Mouse (Mus musculus) left cerebral cortex, adult 8-10 months (tissue): ENCODE measurements around the gene Adh5. TPM values are rescaled to one million over a fixed set of nuclear protein-coding genes. Genes with fewer than 3 reads are reported as not detected.

Source experiments
- DNase-seq, 2 experiments: peaks; one replicate each; pipeline ENCODE4 v3.0.0; 2022; ENCODE audit warnings: low spot score in 2 of 2
- total RNA-seq, 4 experiments: library from RNA; stranded (reverse); gene quantifications; 2 replicates each; pipeline ENCODE4 v1.2.4; 2022

Gene Adh5
- 10 to 100 TPM; 63.2 to 73.5 (median 70.0) TPM for total RNA-seq

DNA sequence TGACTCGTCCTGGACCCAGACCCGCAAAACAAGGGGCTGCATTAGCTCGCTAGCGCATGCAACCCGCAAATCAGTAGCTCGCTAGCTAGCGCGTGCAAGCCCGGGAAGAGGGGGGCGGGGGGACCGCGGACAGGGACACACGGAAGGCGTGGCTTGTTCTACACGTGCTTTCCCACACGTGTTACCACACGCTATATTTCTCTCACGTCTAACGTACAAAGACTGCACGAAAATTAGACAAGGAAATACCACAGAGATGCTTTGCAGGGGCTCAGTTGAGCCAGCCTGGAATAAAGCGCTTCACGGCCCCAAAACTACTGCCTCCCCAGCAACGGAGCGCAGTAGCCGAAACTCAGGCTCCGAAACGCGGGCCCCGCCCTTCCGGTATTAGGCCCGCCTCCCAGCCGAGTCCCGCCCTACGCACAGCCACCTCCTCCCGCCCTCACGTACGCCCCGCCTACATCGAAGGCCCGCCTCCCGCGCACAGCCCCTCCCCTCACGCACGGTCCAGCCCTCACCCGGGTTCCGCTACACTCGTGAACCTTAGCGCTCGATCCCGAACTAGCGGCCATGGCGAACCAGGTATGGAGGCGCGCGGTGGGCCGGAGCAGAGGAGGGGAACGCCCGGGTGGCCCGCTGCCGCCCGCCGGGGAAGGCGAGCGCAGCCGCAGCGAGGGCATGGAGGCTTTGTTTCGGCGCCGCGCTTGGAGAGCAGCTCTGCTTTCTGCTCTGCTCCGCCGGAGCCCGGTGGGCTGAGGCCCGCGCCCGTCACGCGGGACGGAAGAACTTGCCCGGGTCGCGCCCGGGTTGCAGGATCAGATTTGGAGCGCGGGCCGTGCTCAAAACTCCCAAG, at the start of gene Adh5:
TSS of gene Adh5 (plus strand) at position 482 of the 853 bp plus-strand sequence.
- peak; percentile 76 to 86 for DNase-seq

DNA sequence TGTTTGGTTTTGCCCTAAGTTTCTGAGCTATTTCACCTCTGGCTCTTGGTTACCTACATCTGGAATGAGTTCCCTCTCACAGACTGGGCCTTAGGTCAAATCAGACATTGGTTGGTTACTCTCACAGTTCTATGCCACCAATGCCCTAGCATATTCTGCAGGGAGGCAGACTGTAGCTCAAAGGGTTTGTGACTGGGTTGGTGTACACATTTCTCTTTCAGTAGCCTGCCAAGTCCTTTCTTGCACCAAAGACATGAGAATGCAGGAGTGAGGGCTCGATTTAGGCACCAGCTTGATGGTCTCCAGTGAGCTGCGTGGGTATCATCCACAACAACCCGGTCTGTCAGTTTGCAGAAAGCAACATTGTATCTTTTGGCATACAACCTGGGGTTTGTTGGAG, 38.0 kb upstream of the Adh5 start:
- DNase-seq, result no peak

DNA sequence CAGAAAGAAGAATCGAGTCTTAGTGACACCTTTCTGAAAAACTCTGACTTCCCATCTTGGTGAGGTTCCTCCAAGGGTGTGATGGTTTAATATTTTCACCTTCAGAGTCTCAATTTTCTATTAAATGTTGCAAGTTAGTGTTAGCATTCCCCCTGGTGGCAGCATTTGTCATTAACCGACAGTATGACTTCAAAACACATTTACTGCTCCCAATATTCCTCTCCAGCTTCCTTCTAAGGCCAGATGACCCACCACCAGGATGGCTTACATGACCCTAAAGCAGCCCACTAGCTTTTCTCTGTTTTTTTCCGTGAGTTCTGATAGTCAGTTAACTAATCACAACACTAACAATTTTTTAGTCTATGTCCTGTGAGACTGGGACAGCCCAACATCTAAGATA, 37.6 kb upstream of the Adh5 start:
- peak in 1 of 2 experiments; percentile 3 for DNase-seq

DNA sequence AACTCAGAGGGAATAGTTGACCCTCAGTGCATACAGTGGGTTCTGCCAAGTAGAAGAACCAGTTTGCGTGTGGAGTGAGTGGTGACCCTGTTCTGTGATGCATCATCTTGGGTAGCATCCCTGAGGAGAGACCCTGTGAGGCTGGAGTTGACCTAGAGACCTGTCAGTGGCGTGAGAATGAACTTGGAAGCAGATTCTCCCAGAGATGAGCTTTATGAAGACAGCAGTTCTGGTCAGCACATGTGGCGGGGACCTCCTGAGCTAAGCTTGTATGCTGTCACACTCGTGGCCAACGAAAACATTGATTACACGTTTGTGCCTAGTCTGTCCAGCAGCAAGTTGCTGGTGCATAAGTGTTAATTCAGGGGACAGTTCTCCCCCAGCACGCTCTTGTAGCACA, 37.1 kb upstream of the Adh5 start:
- no peak for DNase-seq

DNA sequence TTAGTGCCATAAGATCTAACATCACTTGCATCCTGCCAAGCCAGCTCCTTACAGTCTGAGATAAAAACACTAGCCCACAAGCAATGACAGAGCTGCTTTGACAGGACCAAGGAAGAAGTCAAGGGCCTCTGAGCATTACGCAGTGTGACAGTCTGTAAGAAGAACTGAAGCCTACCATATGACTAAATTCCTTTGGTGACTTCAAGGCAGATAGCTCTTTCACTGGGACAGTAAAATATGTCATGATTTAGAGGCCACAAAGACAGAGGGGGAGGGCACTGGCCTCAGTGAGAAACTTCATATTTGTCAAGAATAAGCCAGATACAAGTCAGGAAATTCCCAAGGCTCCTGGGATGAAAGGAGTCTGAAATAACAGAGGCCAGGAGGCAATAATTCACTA, 35.0 kb upstream of the Adh5 start:
- DNase-seq, result no peak

DNA sequence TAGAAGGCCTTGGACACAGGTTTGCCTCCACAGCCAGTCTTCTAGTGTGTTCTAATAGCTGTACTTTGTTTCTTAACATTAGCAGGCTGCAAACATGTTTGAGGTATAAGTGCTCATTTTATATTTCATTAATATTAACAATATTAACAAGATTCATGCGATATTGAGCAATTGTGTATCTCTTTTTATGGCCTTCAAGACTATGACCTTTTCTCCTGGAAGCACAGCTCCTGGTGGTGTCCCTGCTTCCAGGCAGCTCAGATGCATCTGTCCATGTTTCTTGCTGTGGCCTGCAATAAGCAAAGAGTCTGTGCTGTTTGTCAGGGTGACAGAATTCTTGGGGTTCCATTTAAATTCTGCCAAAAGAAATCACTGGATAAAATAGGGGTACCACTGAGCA, 33.3 kb upstream of the Adh5 start:
- DNase-seq, result no peak

DNA sequence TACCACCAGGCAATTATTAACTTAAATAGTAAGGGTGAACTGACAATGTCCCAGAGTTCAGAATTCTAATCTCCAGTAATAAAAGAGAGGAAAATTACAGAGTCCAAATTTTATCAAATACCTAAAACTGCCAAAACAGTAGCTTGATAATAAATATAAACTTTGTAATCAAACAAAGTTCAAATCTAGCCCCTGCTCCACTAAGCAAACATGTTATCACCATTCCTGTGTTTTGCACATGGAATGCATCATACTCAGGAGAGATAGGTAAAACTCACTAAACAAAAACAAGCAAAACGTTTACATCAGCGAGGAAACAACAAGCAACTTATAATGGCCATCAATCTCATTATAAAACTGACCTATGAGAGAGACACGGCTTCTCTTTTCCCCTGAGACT, 32.7 kb upstream of the Adh5 start:
- no peak for DNase-seq

DNA sequence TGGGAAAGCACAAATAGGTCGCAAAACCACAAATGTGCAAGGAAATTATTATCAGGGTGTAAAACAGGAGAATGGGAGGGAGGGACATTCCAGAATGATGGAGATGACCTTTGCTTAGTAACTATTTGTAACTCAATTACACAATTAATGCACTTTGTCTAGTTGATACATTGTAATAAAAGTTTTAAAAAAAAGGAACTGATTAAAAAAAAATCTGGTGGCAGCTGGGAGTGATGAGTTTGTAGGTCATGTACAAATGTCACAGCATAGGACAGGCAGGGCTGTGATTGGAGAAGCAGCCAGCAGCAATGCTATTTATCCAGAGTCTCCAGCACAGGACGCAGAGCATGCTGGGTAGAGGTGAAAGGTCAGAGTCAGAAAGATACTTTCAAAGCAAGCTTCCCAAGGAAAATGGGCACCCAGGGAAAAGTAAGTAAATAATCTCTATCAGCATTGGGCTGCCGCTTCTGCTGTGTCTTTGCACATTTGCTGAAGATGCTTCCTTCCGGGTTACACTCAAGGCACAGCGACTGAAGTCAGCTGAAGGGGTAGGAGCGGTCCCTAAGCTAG, 27.7 kb upstream of the Adh5 start, which contains the start of gene Adh4:
TSS of gene Adh4 (plus strand) at position 346 of the 570 bp plus-strand sequence.
- DNase-seq, result no peak

DNA sequence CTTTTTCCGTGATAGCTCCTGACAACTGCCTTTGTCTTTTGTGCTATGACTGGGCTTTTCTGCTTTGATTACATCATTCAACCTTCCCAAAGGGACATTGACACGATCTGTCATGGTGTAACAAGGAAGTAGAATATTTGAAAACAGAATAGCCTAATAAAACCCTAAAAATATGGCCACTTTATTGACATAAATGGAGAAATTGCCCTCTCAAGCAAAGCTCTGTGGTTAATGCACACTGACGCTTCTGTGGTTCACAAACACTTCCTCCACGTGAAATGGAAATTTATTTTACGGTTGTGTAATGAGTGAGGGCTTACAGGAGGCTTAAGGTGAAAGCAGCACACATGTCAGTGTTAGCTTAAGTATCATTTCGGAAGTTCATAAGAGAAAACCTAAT, 23.5 kb upstream of the Adh5 start:
- DNase-seq, result no peak

DNA sequence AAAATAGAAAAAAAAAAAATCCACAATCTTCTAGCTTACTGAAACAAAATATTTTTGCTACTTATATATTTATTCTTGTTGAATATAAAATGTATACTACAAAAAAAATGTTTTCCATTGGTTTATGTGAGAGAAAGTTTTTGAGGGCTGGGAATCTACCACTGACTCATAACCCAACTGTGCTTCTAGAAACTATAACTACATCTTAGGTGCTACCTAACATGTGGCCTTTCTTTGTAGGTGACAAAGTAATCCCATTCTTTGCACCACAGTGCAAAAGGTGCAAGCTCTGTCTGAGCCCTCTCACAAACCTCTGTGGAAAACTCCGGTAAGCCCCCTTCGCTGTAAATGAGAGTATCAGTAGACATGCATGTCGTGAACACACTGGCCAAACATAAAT, 22.5 kb upstream of the Adh5 start:
- no peak for DNase-seq

DNA sequence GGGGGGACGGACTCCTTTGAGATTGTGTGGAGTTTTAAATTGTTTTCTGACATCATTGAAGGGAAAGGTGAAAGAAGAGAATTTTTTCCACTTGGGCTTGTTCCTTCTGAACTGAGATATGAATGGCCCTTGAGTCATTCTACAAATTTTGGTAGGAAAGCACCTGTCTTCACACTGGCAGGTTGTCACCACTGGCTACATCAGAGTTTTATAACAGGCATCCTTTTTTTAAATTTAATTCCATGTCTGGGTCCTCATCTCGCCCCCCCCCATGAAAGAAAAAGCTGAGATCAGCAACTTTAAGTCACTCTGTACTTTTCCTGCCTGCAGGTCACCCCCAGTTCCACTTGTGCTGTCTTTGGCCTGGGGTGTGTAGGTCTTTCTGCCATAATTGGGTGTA, 19.2 kb upstream of the Adh5 start:
- no peak for DNase-seq

DNA sequence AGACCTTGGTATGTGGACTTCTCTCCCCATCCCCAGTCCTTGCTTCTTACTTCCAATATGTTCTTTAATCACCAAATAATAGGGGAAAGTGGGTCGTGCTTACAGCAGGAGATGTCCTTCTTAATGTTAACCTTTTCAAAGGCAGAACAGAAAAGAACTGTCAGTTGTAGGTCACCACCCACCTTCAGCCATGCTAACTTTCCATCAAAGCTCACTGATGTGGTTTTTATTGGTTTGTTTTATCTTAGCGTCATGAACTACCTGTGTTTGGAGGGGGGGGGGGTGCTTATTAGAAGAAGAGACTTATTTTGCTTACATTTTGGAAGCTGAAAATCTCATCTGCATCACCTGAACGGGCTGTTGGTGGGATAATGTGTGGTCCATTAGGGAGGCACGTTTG, 18.6 kb upstream of the Adh5 start:
- DNase-seq, result no peak

DNA sequence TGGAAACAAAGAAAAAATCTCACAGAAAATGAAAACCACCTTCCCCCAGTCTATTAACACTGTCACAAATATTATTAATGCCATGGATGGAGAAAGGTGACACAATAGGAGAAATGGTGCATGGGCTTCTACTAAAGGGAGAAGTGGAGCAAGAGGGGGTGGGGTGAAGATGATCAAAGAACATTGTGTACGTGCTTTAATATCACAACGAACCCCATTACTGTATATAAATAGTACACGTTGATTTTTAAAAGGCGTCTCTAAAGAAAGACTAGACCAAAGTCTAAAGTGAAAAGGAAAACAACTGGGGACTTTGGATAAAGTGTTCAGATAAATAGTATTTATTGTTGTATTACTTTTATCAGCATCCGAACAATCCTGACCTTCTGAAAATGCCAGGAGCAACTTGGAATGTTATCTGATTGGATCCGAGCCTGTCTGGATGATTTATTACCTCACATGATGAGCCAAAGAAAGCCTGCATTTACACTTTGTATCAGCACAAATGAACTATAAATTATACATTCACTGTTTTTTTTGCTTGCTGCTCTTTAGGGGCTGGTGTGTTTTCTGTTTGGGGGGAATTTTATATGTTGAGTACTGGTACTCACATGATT, 12.4 kb upstream of the Adh5 start:
- no peak for DNase-seq

DNA sequence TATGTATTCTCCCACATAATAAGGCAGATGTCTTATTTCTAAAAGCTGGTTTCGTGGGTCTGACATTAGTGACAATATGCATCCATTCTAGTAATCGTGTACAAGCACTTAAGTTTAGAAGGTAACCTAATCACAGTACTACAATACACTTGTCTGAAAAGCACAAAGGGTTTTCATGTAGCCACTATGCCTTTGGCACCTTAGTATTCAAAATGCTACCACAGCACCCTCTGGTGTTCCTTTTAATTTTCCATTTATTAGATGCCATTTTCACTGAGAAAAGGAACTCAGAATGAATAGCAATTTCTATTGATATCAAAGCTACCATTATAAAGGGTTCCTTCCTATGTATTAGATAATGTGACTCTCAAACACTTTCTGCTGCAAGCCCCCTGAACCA, 11.1 kb upstream of the Adh5 start:
- DNase-seq, result no peak

DNA sequence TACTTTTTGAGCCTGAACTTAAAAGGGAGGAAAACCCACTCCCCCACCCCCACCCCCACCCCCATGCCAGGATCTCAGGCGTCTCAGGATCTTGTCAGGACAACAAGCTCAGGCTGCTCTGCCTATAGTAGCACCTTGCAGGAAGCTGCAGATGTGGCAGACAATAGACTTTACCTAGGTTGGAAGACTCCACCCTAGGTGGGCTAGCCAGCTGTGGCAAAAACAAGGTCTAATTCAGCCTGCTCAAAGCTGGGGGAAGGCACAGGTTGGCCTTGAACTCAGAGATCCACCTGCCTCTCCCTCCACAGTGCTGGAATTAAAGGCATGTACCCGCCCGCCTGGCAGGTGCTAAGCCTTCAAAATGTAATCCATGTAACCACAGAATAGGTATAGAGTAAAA, 4.2 kb upstream of the Adh5 start:
- DNase-seq, result no peak

DNA sequence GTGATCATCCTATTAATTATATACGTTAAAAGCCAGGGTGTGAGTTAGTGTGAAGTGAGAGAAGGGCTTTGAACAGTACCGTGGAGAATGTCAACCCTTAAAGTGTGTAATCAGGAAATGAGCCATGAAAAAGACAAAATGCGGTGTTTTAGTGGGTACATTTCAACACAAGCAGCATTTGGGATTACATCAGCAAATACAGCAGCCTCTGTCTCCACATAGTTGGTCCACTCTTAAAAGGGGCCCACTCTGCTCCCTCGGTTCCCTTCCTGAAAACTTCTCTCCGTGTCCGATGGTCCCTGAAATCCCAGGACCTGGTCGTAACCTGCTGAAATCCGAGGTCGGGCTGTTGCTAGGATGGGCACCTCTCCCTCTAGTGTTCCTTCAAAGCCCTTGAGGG, 690 bp upstream of the Adh5 start:
- DNase-seq, result no peak

DNA sequence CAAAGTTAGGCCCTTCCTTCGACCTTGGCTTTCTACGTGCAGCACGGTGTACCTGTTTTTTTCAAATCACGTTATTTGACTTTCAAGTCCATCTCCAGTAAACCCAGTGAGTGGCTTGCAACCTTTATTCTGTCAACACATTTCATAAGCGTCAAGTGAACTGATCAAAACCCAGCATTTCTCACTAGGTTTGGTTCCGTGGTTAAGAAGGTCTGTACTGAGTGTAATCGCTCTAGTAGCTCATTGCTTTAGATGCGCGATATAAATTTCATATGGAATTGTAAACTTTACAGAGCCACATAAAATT, 525 bp downstream of the Adh5 start:
- DNase-seq, result no peak

DNA sequence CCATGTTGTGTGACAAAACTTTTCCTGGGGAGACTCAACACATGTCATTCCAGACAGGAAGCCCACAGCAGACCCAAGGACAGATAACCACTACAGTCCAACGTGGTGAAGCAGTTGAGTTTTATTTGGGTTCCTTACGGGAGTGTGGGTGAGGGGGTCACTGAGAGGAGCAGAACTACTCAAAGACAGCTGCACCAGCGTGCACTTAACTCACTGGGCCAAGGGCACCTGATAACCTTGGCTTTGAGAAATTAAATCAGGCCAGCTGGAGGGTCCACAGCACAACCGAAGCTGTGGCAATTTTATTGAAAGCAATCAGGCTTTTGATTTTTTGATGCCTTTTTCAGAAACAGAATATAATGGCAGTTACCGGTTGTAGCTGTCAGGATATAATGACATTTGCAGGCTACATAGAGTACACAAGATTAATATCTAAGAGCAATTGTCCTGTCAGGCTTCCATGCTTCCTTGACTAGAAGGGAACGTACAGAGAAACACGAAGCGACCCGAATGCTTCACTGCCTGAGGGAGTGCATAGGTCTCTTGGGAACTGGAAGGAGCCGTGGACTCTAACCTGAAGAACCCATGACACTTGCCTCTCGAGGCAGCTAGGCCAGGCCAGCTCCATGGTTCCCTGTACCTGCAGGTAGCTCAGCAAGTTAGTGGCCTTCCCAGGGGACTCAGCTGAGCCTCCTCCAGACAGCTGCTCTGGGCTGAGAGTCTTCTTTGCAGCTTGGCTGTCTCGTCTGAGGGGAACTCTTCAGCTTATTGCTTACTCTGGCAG, 5.4 kb downstream of the Adh5 start:
- DNase-seq, result no peak

DNA sequence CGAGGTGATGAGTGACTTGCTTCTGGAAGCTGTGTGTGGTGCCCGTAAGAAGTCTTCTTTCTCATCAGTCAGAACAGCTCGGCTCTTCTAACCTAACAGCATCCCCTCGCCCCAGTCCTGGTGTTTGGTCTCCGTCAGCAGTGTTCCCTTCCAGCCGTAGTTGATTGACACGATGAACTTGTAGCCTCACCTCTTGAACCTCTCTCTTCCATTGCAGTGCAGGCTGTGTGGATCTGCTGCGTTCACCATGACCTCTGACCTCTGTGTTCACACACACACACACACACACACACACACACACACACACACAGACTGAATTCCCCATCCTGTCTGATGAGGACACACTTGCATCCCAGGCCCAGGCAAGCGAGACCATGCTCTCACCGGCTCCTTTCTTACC, 9.3 kb downstream of the Adh5 start:
- no peak for DNase-seq

DNA sequence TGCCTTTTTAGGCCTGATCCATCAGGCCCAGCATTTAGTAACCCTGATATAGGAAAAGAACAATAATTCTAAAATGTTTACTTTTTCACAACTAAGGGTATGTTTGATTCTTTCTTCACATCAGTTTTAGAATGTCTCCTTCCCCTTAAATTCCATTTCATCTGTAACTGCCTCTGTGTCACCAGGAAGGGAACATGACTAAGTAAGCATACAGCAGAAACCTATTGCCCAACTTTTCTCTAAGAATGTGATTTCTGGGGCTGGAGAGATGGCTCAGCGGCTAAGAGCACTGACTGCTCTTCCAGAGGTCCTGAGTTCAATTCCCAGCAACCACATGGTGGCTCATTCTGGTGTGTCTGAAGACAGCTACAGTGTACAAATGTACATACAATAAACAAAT, 11.3 kb downstream of the Adh5 start:
- DNase-seq, result no peak

DNA sequence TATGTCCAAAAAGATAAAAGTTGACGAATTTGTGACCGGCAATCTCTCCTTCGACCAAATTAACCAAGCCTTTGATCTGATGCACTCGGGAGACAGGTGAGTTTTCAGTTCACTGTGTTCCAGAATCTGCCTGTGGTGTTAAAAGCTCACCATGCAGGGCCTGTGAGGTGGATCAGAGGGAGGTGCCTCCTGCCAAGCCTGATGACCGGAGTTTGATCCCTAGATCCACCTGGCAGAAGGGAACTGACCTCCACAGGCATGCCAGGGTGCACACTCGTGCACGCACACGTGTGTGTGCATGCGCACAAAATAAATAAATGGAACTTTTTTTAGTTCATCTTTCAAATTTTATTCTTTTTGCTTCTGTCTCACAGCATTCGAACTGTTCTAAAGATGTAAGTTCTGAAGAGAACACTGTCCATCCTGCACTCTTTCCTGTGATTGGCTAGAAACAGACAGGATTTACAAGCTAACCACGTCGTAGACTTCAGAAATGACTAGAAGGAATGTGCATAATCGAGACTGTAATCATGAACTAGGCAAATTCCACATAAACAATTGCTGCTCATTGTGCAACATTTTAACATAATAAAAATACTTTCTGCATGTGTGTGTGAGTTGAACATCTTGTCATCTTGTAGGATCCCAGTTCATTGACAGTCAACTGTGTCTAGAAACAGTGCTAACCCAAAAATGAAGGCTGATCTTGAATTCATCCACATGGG, 12.0 kb downstream of the Adh5 start:
- no peak for DNase-seq

DNA sequence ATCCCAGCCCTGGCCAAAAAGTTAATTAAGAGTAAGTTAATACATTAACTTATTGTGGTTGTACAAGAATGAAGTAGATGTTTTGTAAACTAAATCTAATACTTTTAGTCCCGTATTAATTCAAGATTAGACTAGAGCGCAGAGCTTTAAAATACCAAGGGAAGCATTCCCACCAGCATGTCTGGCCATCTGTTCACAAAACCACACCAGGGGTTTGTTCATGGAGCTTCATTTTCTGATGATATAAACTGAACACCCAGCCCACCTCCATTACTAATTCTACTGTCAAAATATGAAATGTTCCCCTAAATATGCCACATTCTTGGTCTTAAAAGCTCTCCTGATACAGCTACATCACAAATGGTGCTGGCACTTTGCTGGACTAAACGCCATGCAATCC, 15.5 kb downstream of the Adh5 start:
- no peak for DNase-seq
